Mouse (Mus musculus) neural tube, embryonic 13.5 days (tissue): ENCODE results near the gene Sdhc. TPM values are rescaled to one million over a fixed set of nuclear protein-coding genes. Genes with fewer than 3 reads are reported as not detected.

ENCODE experiments used
- ATAC-seq: fragments of 200-750 bp; cut with Nextera tagmentation; 2 replicates; pipeline ENCODE4 v1.8.0; 2017; ENCODE audit warnings: low read depth, mild to moderate bottlenecking, moderate TSS enrichment, moderate library complexity
- H3K27ac ChIP-seq: fragments of 300-500 bp; sonication (generic); replicated peaks from 2 replicates; pipeline ENCODE4 v1.5.1; 2015; ENCODE audit warnings: moderate library complexity, mild to moderate bottlenecking, inconsistent platforms
- H3K27me3 ChIP-seq: fragments of 300-500 bp; sonication (generic); 2 replicates; pipeline ENCODE4 v1.6.1; 2015; ENCODE audit warnings: mild to moderate bottlenecking, inconsistent platforms
- H3K36me3 ChIP-seq: fragments of 300-500 bp; sonication (generic); 2 replicates; pipeline ENCODE4 v1.6.1; 2015; ENCODE audit warnings: mild to moderate bottlenecking, inconsistent platforms
- H3K4me1 ChIP-seq: fragments of 300-500 bp; sonication (generic); replicated peaks from 2 replicates; pipeline ENCODE4 v1.6.1; 2015; ENCODE audit warnings: inconsistent platforms
- H3K4me2 ChIP-seq: fragments of 300-500 bp; sonication (generic); 2 replicates; pipeline ENCODE4 v1.6.1; 2015; ENCODE audit warnings: inconsistent platforms, mild to moderate bottlenecking, moderate library complexity
- H3K4me3 ChIP-seq: fragments of 300-500 bp; sonication (generic); 2 replicates; pipeline ENCODE4 v1.5.1; 2015; ENCODE audit warnings: mild to moderate bottlenecking, inconsistent platforms
- H3K9ac ChIP-seq: fragments of 300-500 bp; sonication (generic); 2 replicates; pipeline ENCODE4 v1.6.1; 2015; ENCODE audit warnings: moderate library complexity, mild to moderate bottlenecking, inconsistent platforms
- H3K9me3 ChIP-seq: fragments of 300-500 bp; sonication (generic); 2 replicates; pipeline ENCODE4 v1.6.1; 2016; ENCODE audit warnings: inconsistent platforms
- WGBS: fragments of 180-500 bp; shearing (Covaris S2); methylation state at CpG from one replicate; pipeline ENCODE4 v1.1.7; 2015; 5-methylcytosine and 5-hydroxymethylcytosine counted together
- polyA plus RNA-seq: library from polyadenylated mRNA; unstranded; fragments of >200 nt; fragmentation: Nextera tagmentation; extraction: Ambion mirVana; gene quantifications from 2 replicates; pipeline ENCODE4 v1.2.1, GENCODE M21; 2015

Gene Sdhc
- polyA plus RNA-seq, 1 experiment from 2014 or later, result 278 TPM

- peak overlapping the region; percentile 13; the same call in 1 of the 2 replicates for H3K4me2 ChIP-seq
- ATAC-seq, result no peak
- H3K27ac ChIP-seq, result no peak overlapping the region; the same call in 1 of the 2 replicates
- H3K4me1 ChIP-seq, result peaks cover 9% of the 10 kb centered on the region; the same call in 1 of the 2 replicates
- H3K36me3 ChIP-seq, result peaks cover 3% of the 10 kb centered on the region
- no peak overlapping the region for H3K9ac ChIP-seq
- H3K27me3 ChIP-seq, result no peaks in the 10 kb centered on the region
- H3K9me3 ChIP-seq, result no peaks in the 10 kb centered on the region
- no peak overlapping the region for H3K4me3 ChIP-seq
- WGBS, result 35% methylated on average over 7 of the region's 7 CpGs
Measured at GRCm38 (mm10) chr1:171122932-171123331, 27.5 kb downstream of the Sdhc start.

GRCm38 (mm10) chr1:171121839-171122238 lies 28.6 kb downstream of the Sdhc start:
- no peaks in the 10 kb centered on the region for H3K27me3 ChIP-seq
- no peak overlapping the region for H3K4me2 ChIP-seq
- H3K27ac ChIP-seq, result no peak overlapping the region
- H3K36me3 ChIP-seq, result no peaks in the 10 kb centered on the region
- 54% methylated on average over 5 of the region's 5 CpGs for WGBS
- no peak overlapping the region for H3K4me3 ChIP-seq
- ATAC-seq, result no peak
- no peak overlapping the region for H3K9ac ChIP-seq
- no peaks in the 10 kb centered on the region for H3K9me3 ChIP-seq
- H3K4me1 ChIP-seq, result peaks cover 9% of the 10 kb centered on the region; the same call in 1 of the 2 replicates

DNA sequence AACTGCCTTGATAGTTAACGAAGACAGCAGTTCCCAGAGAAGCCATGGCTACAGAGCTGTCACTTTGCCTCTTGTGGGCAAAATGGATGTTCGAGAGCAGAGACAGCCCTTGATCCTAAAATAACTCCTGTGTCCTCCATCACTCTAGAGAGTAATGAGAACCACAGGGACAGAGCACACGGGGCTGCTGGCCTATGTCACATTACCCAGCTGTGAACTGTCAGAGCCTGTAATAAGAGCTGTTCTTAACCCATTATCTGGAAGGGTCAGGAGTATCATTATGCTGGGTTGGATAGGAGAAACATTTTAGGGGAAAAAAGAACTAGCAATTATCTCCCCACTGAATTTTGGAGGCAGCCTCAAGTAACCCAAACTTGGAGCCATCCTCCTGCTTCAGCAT lies 29.5 kb downstream of the Sdhc start:
- WGBS, result 60% methylated on average over 3 of the region's 3 CpGs
- H3K27ac ChIP-seq, result no peak overlapping the region
- H3K4me1 ChIP-seq, result peaks cover 9% of the 10 kb centered on the region; the same call in 1 of the 2 replicates
- no peak overlapping the region for H3K4me2 ChIP-seq
- no peak overlapping the region for H3K4me3 ChIP-seq
- H3K9me3 ChIP-seq, result no peaks in the 10 kb centered on the region
- H3K36me3 ChIP-seq, result no peaks in the 10 kb centered on the region
- peak overlapping the region; percentile 26; the same call in 1 of the 2 replicates for H3K9ac ChIP-seq
- no peaks in the 10 kb centered on the region for H3K27me3 ChIP-seq
- ATAC-seq, result no peak

- H3K4me2 ChIP-seq, result no peak overlapping the region
- no peak overlapping the region for H3K9ac ChIP-seq
- no peaks in the 10 kb centered on the region for H3K36me3 ChIP-seq
- H3K4me1 ChIP-seq, result peaks cover 9% of the 10 kb centered on the region; the same call in 1 of the 2 replicates
- H3K9me3 ChIP-seq, result no peaks in the 10 kb centered on the region
- no peak overlapping the region for H3K4me3 ChIP-seq
- H3K27ac ChIP-seq, result no peak overlapping the region
- ATAC-seq, result no peak
- H3K27me3 ChIP-seq, result no peaks in the 10 kb centered on the region
- WGBS, result 88% methylated on average over 14 of the region's 14 CpGs
Measured at GRCm38 (mm10) chr1:171119405-171119804, 31.0 kb downstream of the Sdhc start.

- H3K4me2 ChIP-seq, result no peak overlapping the region
- H3K4me3 ChIP-seq, result no peak overlapping the region
- no peak overlapping the region for H3K9ac ChIP-seq
- H3K36me3 ChIP-seq, result no peaks in the 10 kb centered on the region
- peaks cover 12% of the 10 kb centered on the region; the same call in 1 of the 2 replicates for H3K4me1 ChIP-seq
- no peak overlapping the region for H3K27ac ChIP-seq
- WGBS, result 91% methylated on average over 5 of the region's 5 CpGs
- no peak for ATAC-seq
- no peaks in the 10 kb centered on the region for H3K9me3 ChIP-seq
- no peaks in the 10 kb centered on the region for H3K27me3 ChIP-seq
Measured at GRCm38 (mm10) chr1:171118996-171119395, 31.4 kb downstream of the Sdhc start.

GRCm38 (mm10) chr1:171118269-171118684 lies 32.1 kb downstream of the Sdhc start:
- H3K27ac ChIP-seq, result no peak overlapping the region
- no peaks in the 10 kb centered on the region for H3K9me3 ChIP-seq
- H3K4me1 ChIP-seq, result peaks cover 19% of the 10 kb centered on the region
- no peak overlapping the region for H3K4me2 ChIP-seq
- no peak overlapping the region for H3K9ac ChIP-seq
- H3K4me3 ChIP-seq, result no peak overlapping the region
- H3K27me3 ChIP-seq, result no peaks in the 10 kb centered on the region
- WGBS, result 13% methylated on average over 4 of the region's 4 CpGs
- peak; percentile 47; the same call in 1 of the 2 replicates for ATAC-seq
- H3K36me3 ChIP-seq, result no peaks in the 10 kb centered on the region

DNA sequence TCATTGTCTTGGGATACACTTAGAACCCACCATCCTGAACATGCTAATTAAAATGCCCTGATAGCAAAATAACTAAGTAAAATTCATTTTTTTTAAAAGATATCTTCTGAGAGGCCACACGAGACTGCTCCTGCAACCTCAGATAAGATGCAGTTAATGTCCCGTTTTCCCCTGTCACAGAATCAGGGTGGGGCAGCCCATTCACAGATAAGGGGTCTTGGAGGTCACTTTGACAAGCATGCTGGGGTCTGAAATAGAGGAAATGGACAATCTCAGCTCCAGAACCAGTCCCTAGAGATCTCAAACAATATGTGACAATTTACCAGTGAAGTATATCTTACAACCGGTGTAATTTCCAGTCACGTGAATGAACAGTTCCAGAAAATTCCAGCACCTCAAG lies 34.1 kb downstream of the Sdhc start:
- ATAC-seq, result no peak
- WGBS, result 76% methylated on average over 4 of the region's 4 CpGs
- Histone ChIP-seq H3K9ac (no peak overlapping the region), H3K36me3 (no peaks in the 10 kb centered on the region), H3K9me3 (no peaks in the 10 kb centered on the region), H3K27me3 (no peaks in the 10 kb centered on the region), H3K4me1 (peaks cover 18% of the 10 kb centered on the region), H3K4me3 (no peak overlapping the region), H3K4me2 (no peak overlapping the region), H3K27ac (no peak overlapping the region)

DNA sequence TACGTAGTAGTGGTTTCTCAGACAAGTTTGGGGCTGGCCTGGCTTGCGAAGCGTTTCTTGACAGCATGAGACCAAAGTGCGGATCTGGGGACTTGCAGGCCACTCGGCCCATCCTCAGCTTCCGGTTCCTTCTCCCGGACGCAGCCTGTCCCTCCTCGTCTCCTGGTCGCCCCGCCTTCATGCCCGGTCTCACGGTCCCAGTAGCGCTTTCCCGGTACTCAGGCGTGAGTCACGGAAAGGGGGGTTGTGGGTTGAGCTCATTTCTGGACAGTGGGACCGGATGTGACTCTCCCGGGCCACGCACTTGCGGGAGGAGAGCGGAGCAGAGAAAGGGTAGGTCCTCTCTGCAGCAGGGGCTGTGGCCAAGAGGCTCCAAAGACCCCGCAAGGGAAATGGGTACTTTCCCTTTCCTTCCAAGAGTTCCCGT lies 36.5 kb downstream of the Sdhc start, which contains the start of gene Cfap126:
Gene Cfap126, plus strand, starts transcription at position 46 of the 427 bp plus-strand sequence.
- no peaks in the 10 kb centered on the region for H3K36me3 ChIP-seq
- peak within 1 kb of the TSS; percentile 74 for H3K9ac ChIP-seq
- no peaks in the 10 kb centered on the region for H3K9me3 ChIP-seq
- WGBS, result under 1% methylated on average over 24 of the region's 24 CpGs
- peak within 1 kb of the TSS; percentile 73 for H3K4me2 ChIP-seq
- no peak for ATAC-seq
- peak within 1 kb of the TSS; percentile 49 for H3K4me3 ChIP-seq
- H3K4me1 ChIP-seq, result peaks cover 30% of the 10 kb centered on the region
- H3K27me3 ChIP-seq, result no peaks in the 10 kb centered on the region
- H3K27ac ChIP-seq, result peak within 1 kb of the TSS; percentile 76

DNA sequence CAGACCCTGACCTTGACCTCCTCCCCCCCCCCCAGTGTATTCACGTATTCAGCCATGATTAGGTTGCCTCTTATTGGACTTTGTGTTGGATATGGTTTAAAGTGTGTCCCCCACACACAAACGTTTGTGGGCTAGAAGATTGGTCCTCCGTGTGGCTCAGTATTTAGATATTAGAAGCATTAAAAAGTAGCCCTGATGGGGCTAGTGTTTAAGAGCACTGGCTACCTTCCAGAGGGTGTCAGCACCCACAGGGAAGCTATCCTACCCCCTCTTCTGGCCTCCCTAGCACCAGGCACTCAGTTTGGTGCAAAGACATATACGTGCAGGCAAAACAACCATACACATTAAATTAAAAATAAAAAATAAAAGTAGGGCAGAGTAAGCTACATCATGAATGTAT lies 37.4 kb downstream of the Sdhc start:
- Histone ChIP-seq H3K4me3 (no peak overlapping the region), H3K4me2 (no peak overlapping the region), H3K27ac (no peak overlapping the region), H3K36me3 (no peaks in the 10 kb centered on the region), H3K9ac (no peak overlapping the region), H3K9me3 (no peaks in the 10 kb centered on the region), H3K4me1 (peaks cover 30% of the 10 kb centered on the region), H3K27me3 (no peaks in the 10 kb centered on the region)
- ATAC-seq, result no peak
- WGBS, result 82% methylated on average over 4 of the region's 4 CpGs

DNA sequence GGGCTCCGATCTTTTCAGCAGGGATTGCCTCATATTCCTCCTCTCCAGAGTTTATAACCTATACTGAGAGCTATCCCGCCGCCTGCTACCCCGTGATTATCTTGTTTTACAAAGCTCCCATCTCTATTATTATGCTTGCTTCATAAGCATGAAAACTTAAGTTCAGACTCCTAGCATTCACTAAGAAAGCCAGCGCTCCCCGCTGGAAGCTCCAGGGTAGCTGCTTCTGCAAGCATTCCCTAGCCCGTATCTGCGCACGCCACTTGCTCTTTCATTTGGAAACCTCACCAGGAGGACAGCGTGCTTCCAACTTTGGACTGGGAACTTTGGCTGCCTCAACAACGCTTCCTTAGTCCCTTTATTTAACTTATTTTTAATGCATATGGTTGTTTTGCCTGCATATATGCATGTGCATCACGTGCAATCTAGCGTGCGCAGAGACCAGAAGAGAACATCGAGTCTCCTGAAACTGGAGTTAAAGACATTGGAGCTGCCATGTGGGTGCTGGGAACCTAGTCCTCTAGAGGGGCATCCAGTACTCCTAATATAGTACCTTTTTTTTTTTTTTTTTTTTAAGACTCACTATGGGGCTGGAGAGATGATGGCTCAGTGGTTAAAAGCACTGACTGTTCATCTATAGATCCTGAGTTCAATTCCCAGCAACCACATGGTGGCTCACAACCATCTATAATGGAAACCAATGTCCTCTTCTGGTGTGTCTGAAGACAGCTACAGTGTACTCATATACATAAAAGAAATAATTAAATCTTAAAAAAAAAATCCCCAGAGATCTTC lies 38.4 kb downstream of the Sdhc start:
- Histone ChIP-seq H3K27ac (peak overlapping the region; percentile 86), H3K36me3 (no peaks in the 10 kb centered on the region), H3K9ac (peak overlapping the region; percentile 59), H3K4me3 (peak overlapping the region; percentile 50), H3K4me2 (peak overlapping the region; percentile 71), H3K9me3 (no peaks in the 10 kb centered on the region), H3K4me1 (peaks cover 30% of the 10 kb centered on the region), H3K27me3 (no peaks in the 10 kb centered on the region)
- no peak for ATAC-seq
- WGBS, result 3% methylated on average over 15 of the region's 15 CpGs

- H3K27ac ChIP-seq, result peak overlapping the region; percentile 86
- peak overlapping the region; percentile 71 for H3K4me2 ChIP-seq
- H3K27me3 ChIP-seq, result no peaks in the 10 kb centered on the region
- H3K9ac ChIP-seq, result peak overlapping the region; percentile 65
- H3K4me3 ChIP-seq, result peak overlapping the region; percentile 50
- under 1% methylated on average over 38 of the region's 38 CpGs for WGBS
- ATAC-seq, result peak; percentile 93
- H3K36me3 ChIP-seq, result no peaks in the 10 kb centered on the region
- no peaks in the 10 kb centered on the region for H3K9me3 ChIP-seq
- peaks cover 30% of the 10 kb centered on the region for H3K4me1 ChIP-seq
Measured at GRCm38 (mm10) chr1:171111020-171111780, 39.2 kb downstream of the Sdhc start.

GRCm38 (mm10) chr1:171110659-171111019 lies 39.8 kb downstream of the Sdhc start:
- peaks cover 30% of the 10 kb centered on the region for H3K4me1 ChIP-seq
- peak overlapping the region; percentile 71 for H3K4me2 ChIP-seq
- 9% methylated on average over 15 of the region's 15 CpGs for WGBS
- no peaks in the 10 kb centered on the region for H3K9me3 ChIP-seq
- H3K4me3 ChIP-seq, result peak overlapping the region; percentile 50
- H3K36me3 ChIP-seq, result no peaks in the 10 kb centered on the region
- H3K27ac ChIP-seq, result peak overlapping the region; percentile 86
- no peaks in the 10 kb centered on the region for H3K27me3 ChIP-seq
- peak overlapping the region; percentile 65 for H3K9ac ChIP-seq
- ATAC-seq, result peak; percentile 51
